Mouse (Mus musculus) ES-E14 (cell line): ENCODE data around the gene Ppp1r16b. TPM values are rescaled to one million over a fixed set of nuclear protein-coding genes. Genes with fewer than 3 reads are reported as not detected.

Source experiments
- DNase-seq: peaks from one replicate; pipeline ENCODE4 v3.0.0-alpha.2; 2013; ENCODE audit warnings: low read depth, low spot score
- H3K27ac ChIP-seq: 2 replicates; pipeline ENCODE4 v1.5.1; 2012; ENCODE audit warnings: low read depth, mild to moderate bottlenecking, low read length, moderate library complexity, mixed read lengths; ENCODE audit not compliant: poor library complexity, insufficient read depth, severe bottlenecking
- H3K36me3 ChIP-seq: 2 replicates; pipeline ENCODE4 v1.6.1; 2012; ENCODE audit warnings: mild to moderate bottlenecking, low read length, moderate library complexity, mixed read lengths; ENCODE audit not compliant: control insufficient read depth, poor library complexity, insufficient read depth, severe bottlenecking
- H3K4me1 ChIP-seq, 2 experiments: fragments of 150-350 bp in 1 of 2; sonication (generic) in 1 of 2; 2 replicates each; pipeline ENCODE4 v1.6.1; 2012; ENCODE audit warnings: low read length in 2 of 2, mild to moderate bottlenecking in 1 of 2, mixed read lengths in 1 of 2; ENCODE audit not compliant: control insufficient read depth in 2 of 2, insufficient read depth in 2 of 2, poor library complexity in 1 of 2
- H3K4me3 ChIP-seq, 2 experiments: fragments of 150-350 bp in 1 of 2; sonication (generic) in 1 of 2; 2 replicates each; pipeline ENCODE4 v1.5.1; 2012; ENCODE audit warnings: low read length in 2 of 2, low read depth in 1 of 2, mild to moderate bottlenecking in 1 of 2, mixed read lengths in 1 of 2; ENCODE audit not compliant: insufficient read depth in 1 of 2, poor library complexity in 1 of 2, severe bottlenecking in 1 of 2
- H3K9ac ChIP-seq: 2 replicates; pipeline ENCODE4 v1.6.1; 2012; ENCODE audit warnings: low read depth, mild to moderate bottlenecking, low read length, mixed read lengths; ENCODE audit not compliant: poor library complexity, insufficient read depth, severe bottlenecking
- H3K9me3 ChIP-seq: fragments of 150-350 bp; sonication (generic); 2 replicates; pipeline ENCODE4 v1.6.1; 2012; ENCODE audit warnings: low read depth, mild to moderate bottlenecking, low read length; ENCODE audit not compliant: control insufficient read depth, insufficient read depth
- CHD2 ChIP-seq: IDR thresholded peaks from 2 replicates; pipeline ENCODE4 v1.6.1; 2014; ENCODE audit warnings: mild to moderate bottlenecking, low read depth, low read length, inconsistent platforms
- HCFC1 ChIP-seq: IDR thresholded peaks from 2 replicates; pipeline ENCODE4 v1.6.1; 2012; ENCODE audit warnings: low read length, inconsistent platforms, borderline replicate concordance; ENCODE audit not compliant: insufficient read depth
- MAFK ChIP-seq: IDR thresholded peaks from 2 replicates; pipeline ENCODE4 v1.6.1; 2014; ENCODE audit warnings: mild to moderate bottlenecking, low read depth, low read length, inconsistent platforms; ENCODE audit not compliant: insufficient read depth
- ZC3H11A ChIP-seq: IDR thresholded peaks from 2 replicates; pipeline ENCODE4 v1.6.1; 2012; ENCODE audit warnings: low read depth, mild to moderate bottlenecking, inconsistent platforms, low read length, borderline replicate concordance
- ZNF384 ChIP-seq: IDR thresholded peaks from 2 replicates; pipeline ENCODE4 v1.6.1; 2012; ENCODE audit warnings: low read depth, low read length, inconsistent platforms
- in situ Hi-C, 2 experiments: fragments of 600-800 bp; cut with MboI; formaldehyde crosslinking; loops; one replicate each; pipeline ENCODE4 v1.15.1; 2025; ENCODE audit warnings: low sequenced_read_pairs in 2 of 2, inconsistent platforms in 1 of 2; ENCODE audit not compliant: unreplicated experiment in 2 of 2
- total RNA-seq: library from RNA; depleted of rRNA; stranded (reverse); fragments of 300-350 nt; gene quantifications from 2 replicates; pipeline ENCODE4 v1.2.3, GENCODE M21; 2012

The Ppp1r16b gene
- total RNA-seq, 1 experiment: 1.2 TPM

- no peak for DNase-seq
- H3K9ac ChIP-seq: no peak overlapping the region
- H3K4me1 ChIP-seq: peaks cover 3 to 5% of the 10 kb centered on the region in 2 experiments; a peak in 2 of 4 replicates
- TF ChIP-seq ZC3H11A (no peak), HCFC1 (no peak), MAFK (no peak), CHD2 (no peak), ZNF384 (no peak)
- no peak overlapping the region for H3K27ac ChIP-seq
- H3K36me3 ChIP-seq: peaks cover 23% of the 10 kb centered on the region
- in situ Hi-C loops: no loop called here
- H3K9me3 ChIP-seq: no peaks in the 10 kb centered on the region
- H3K4me3 ChIP-seq: no peak overlapping the region
Measured at GRCm38 (mm10) chr2:158778349-158778748, 113.2 kb downstream of the Ppp1r16b start.

DNA sequence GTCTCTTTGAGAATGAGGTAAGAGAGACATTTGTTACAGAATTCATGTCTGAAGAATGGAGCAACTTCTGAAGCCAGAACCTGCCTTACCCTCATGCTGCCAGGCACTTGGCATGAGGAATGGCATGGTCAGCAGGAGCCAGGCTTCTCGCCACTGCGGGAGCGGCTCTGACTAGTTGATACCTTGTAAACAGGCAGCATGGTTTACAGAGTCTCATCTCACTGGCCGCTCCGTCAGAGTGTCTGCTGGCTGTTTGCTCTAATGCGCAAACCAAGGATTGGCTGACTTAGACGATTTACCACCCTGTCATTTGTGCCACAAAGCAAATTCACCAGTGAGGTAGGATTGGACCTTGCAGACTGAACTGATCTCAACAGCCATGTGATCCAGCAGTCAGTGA, 115.9 kb downstream of the Ppp1r16b start:
- no peak for DNase-seq
- peaks cover 39% of the 10 kb centered on the region for H3K36me3 ChIP-seq
- H3K4me1 ChIP-seq: peaks cover 3 to 5% of the 10 kb centered on the region in 2 experiments; a peak in 2 of 4 replicates
- in situ Hi-C loops: no loop called here
- H3K9me3 ChIP-seq: no peaks in the 10 kb centered on the region
- no peak overlapping the region for H3K4me3 ChIP-seq
- H3K27ac ChIP-seq: no peak overlapping the region
- TF ChIP-seq ZC3H11A (no peak), HCFC1 (no peak), ZNF384 (no peak), CHD2 (no peak), MAFK (no peak)
- H3K9ac ChIP-seq: no peak overlapping the region

DNA sequence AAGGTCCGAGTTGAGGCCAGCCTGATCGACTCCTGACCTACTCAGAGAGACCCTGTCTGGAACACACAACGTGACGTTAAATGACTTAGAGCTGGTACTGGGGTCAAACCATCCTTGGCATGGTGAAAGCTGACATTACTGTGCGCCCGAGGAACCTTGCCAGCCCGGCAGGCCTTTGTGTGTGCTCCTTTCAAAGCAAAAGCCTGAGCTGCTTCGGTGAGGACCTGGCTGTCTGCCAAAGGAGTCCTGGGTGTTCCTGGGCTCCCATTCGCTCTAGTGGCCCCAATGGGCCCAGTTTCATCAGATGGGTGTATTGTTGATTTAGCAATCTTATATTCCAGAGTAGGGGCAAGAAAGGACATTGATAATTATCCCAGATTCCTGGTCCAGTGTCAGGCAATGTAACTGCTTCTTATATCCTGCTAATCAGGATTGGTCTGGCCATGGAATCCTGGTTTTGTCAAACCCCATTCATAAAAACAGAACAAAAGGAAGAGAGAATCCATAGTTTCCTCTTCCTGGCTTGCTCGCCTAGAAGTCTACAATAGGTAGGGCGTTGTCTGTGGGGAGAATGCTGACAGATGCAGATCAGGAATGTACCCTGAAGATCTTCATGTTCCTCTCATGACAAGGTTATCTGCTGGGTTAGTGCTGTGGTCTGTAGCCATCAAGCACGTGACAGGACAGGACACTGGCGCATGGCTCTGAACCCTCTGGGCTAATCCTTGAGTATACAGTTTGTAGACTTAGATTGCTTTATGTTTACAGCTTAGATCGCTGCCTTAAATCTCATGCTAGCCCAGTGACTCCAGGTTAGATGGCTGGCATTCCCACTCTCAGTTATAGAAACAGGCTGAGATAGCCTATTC, 122.0 kb downstream of the Ppp1r16b start:
- peaks cover 26% of the 10 kb centered on the region for H3K36me3 ChIP-seq
- H3K9me3 ChIP-seq: no peaks in the 10 kb centered on the region

GRCm38 (mm10) chr2:158794494-158795004, 129.4 kb downstream of the Ppp1r16b start, which contains the start of gene Dhx35:
Gene Dhx35 (plus strand): TSS chr2:158794807.
- H3K9me3 ChIP-seq: no peaks in the 10 kb centered on the region
- H3K4me1 ChIP-seq: peaks cover 0 to 12% of the 10 kb centered on the region in 2 experiments; a peak in 2 of 4 replicates
- H3K4me3 ChIP-seq: peak within 1 kb of the TSS; percentile 89 to 92
- peak within 1 kb of the TSS; percentile 91 for H3K9ac ChIP-seq
- H3K36me3 ChIP-seq: no peaks in the 10 kb centered on the region
- peak within 1 kb of the TSS; percentile 82 for H3K27ac ChIP-seq
- in situ Hi-C loops: no loop called here
- peak; percentile 92 for DNase-seq
- TF ChIP-seq CHD2 (no peak), ZNF384 (no peak), HCFC1 (peak; percentile 50; the same call in 1 of the 2 replicates), MAFK (no peak)

More for the DNA sequence above, 122.0 kb downstream of the Ppp1r16b start:
- Histone ChIP-seq H3K4me1 (peaks cover 0 to 4% of the 10 kb centered on the region in 2 experiments; a peak in 1 of 4 replicates), H3K27ac (no peak overlapping the region; the same call in 1 of the 2 replicates), H3K4me3 (no peak overlapping the region), H3K9ac (no peak overlapping the region)
- no peak for DNase-seq
- TF ChIP-seq ZC3H11A: no peak
- no peak for TF ChIP-seq MAFK
- no peak for TF ChIP-seq HCFC1
- no peak for TF ChIP-seq ZNF384
- no peak for TF ChIP-seq CHD2
- in situ Hi-C loops: no loop called here
